Mouse (Mus musculus) hindbrain, embryonic 16.5 days (tissue): ENCODE data around the gene Ssbp3. TPM values are rescaled to one million over a fixed set of nuclear protein-coding genes. Genes with fewer than 3 reads are reported as not detected.

Source experiments
- ATAC-seq: fragments of 200-750 bp; cut with Nextera tagmentation; 2 replicates; pipeline ENCODE4 v1.8.0; 2017; ENCODE audit warnings: moderate TSS enrichment, moderate library complexity
- H3K27ac ChIP-seq: fragments of 300-500 bp; sonication (generic); 2 replicates; pipeline ENCODE4 v1.5.1; 2014; ENCODE audit warnings: low read depth, mild to moderate bottlenecking, control low read depth, low read length, moderate library complexity
- H3K27me3 ChIP-seq: fragments of 300-500 bp; sonication (generic); replicated peaks from 2 replicates; pipeline ENCODE4 v1.6.1; 2014; ENCODE audit warnings: low read length; ENCODE audit not compliant: control insufficient read depth, insufficient read depth
- H3K36me3 ChIP-seq: fragments of 300-500 bp; sonication (generic); 2 replicates; pipeline ENCODE4 v1.6.1; 2014; ENCODE audit warnings: mild to moderate bottlenecking, low read length, moderate library complexity, mixed read lengths; ENCODE audit not compliant: control insufficient read depth, insufficient read depth
- H3K4me1 ChIP-seq: fragments of 300-500 bp; sonication (generic); 2 replicates; pipeline ENCODE4 v1.6.1; 2014; ENCODE audit warnings: low read depth, low read length; ENCODE audit not compliant: control insufficient read depth, insufficient read depth
- H3K4me2 ChIP-seq: fragments of 300-500 bp; sonication (generic); 2 replicates; pipeline ENCODE4 v1.6.1; 2014; ENCODE audit warnings: mild to moderate bottlenecking, low read length, control low read depth, moderate library complexity
- H3K4me3 ChIP-seq: fragments of 300-500 bp; sonication (generic); 2 replicates; pipeline ENCODE4 v1.5.1; 2014; ENCODE audit warnings: mild to moderate bottlenecking, low read length, control low read depth, moderate library complexity
- H3K9ac ChIP-seq: fragments of 300-500 bp; sonication (generic); 2 replicates; pipeline ENCODE4 v1.6.1; 2014; ENCODE audit warnings: low read depth, mild to moderate bottlenecking, control low read depth, low read length, moderate library complexity
- H3K9me3 ChIP-seq: fragments of 300-500 bp; sonication (generic); 2 replicates; pipeline ENCODE4 v1.6.1; 2014; ENCODE audit warnings: mild to moderate bottlenecking, low read length, moderate library complexity; ENCODE audit not compliant: control insufficient read depth
- WGBS: fragments of 180-500 bp; shearing (Covaris S2); extraction: QIAGEN DNeasy Blood & Tissue Kit; methylation state at CpG from one replicate; pipeline ENCODE4 v1.1.7; 2014; 5-methylcytosine and 5-hydroxymethylcytosine counted together
- polyA plus RNA-seq: library from polyadenylated mRNA; unstranded; fragments of >200 nt; fragmentation: Nextera tagmentation; extraction: Ambion mirVana; gene quantifications from 2 replicates; pipeline ENCODE4 v1.2.1, GENCODE M21; 2015

Ssbp3 gene
- polyA plus RNA-seq, 1 experiment from 2014 or later, result 82.9 TPM

GRCm38 (mm10) chr4:106958561-106958960, 48.1 kb downstream of the Ssbp3 start:
- 85% methylated on average over 3 of the region's 3 CpGs for WGBS
- no peak overlapping the region for H3K4me3 ChIP-seq
- no peaks in the 10 kb centered on the region for H3K9me3 ChIP-seq
- H3K4me1 ChIP-seq, result peaks cover 54% of the 10 kb centered on the region
- no peak overlapping the region for H3K4me2 ChIP-seq
- no peak overlapping the region for H3K27ac ChIP-seq
- no peak overlapping the region for H3K9ac ChIP-seq
- H3K36me3 ChIP-seq, result no peaks in the 10 kb centered on the region
- no peak for ATAC-seq
- H3K27me3 ChIP-seq, result no peaks in the 10 kb centered on the region

GRCm38 (mm10) chr4:106959506-106960302, 49.2 kb downstream of the Ssbp3 start:
- H3K4me2 ChIP-seq, result no peak overlapping the region
- H3K27me3 ChIP-seq, result no peaks in the 10 kb centered on the region
- peak overlapping the region; percentile 23; the same call in 1 of the 2 replicates for H3K27ac ChIP-seq
- H3K9me3 ChIP-seq, result no peaks in the 10 kb centered on the region
- ATAC-seq, result peak; percentile 7; the same call in 1 of the 2 replicates
- no peaks in the 10 kb centered on the region for H3K36me3 ChIP-seq
- WGBS, result 54% methylated on average over 12 of the region's 12 CpGs
- H3K4me1 ChIP-seq, result peaks cover 44% of the 10 kb centered on the region
- H3K9ac ChIP-seq, result no peak overlapping the region; the same call in 1 of the 2 replicates
- H3K4me3 ChIP-seq, result no peak overlapping the region

GRCm38 (mm10) chr4:106960476-106960875, 50.0 kb downstream of the Ssbp3 start:
- Histone ChIP-seq H3K9ac (no peak overlapping the region), H3K4me3 (no peak overlapping the region), H3K4me2 (no peak overlapping the region), H3K9me3 (no peaks in the 10 kb centered on the region), H3K36me3 (no peaks in the 10 kb centered on the region), H3K4me1 (peaks cover 36% of the 10 kb centered on the region), H3K27ac (no peak overlapping the region), H3K27me3 (no peaks in the 10 kb centered on the region)
- WGBS, result 91% methylated on average over 2 of the region's 2 CpGs
- no peak for ATAC-seq

- Histone ChIP-seq H3K27me3 (no peaks in the 10 kb centered on the region), H3K4me1 (peaks cover 28% of the 10 kb centered on the region), H3K9ac (no peak overlapping the region), H3K4me2 (no peak overlapping the region), H3K36me3 (no peaks in the 10 kb centered on the region), H3K27ac (no peak overlapping the region), H3K4me3 (no peak overlapping the region), H3K9me3 (no peaks in the 10 kb centered on the region)
- ATAC-seq, result no peak
- 95% methylated on average over 1 of the region's 1 CpGs for WGBS
Measured at GRCm38 (mm10) chr4:106961321-106961720, 50.8 kb downstream of the Ssbp3 start.

- H3K9ac ChIP-seq, result no peak overlapping the region
- no peak for ATAC-seq
- H3K4me2 ChIP-seq, result no peak overlapping the region
- H3K36me3 ChIP-seq, result no peaks in the 10 kb centered on the region
- no peak overlapping the region for H3K27ac ChIP-seq
- whole genome bisulfite sequencing, result 66% methylated on average over 9 of the region's 9 CpGs
- H3K4me1 ChIP-seq, result peaks cover 14% of the 10 kb centered on the region
- no peaks in the 10 kb centered on the region for H3K9me3 ChIP-seq
- H3K4me3 ChIP-seq, result no peak overlapping the region
- no peaks in the 10 kb centered on the region for H3K27me3 ChIP-seq
Measured at GRCm38 (mm10) chr4:106964356-106964755, 53.9 kb downstream of the Ssbp3 start.

- no peak for ATAC-seq
- H3K4me3 ChIP-seq, result no peak overlapping the region
- H3K9me3 ChIP-seq, result no peaks in the 10 kb centered on the region
- H3K36me3 ChIP-seq, result no peaks in the 10 kb centered on the region
- 70% methylated on average over 10 of the region's 10 CpGs for WGBS
- no peak overlapping the region for H3K27ac ChIP-seq
- H3K27me3 ChIP-seq, result no peaks in the 10 kb centered on the region
- peaks cover 7% of the 10 kb centered on the region for H3K4me1 ChIP-seq
- no peak overlapping the region for H3K4me2 ChIP-seq
- H3K9ac ChIP-seq, result no peak overlapping the region
Measured at GRCm38 (mm10) chr4:106964996-106965395, 54.5 kb downstream of the Ssbp3 start.

GRCm38 (mm10) chr4:106966443-106966842, 55.9 kb downstream of the Ssbp3 start:
- no peaks in the 10 kb centered on the region for H3K27me3 ChIP-seq
- no peaks in the 10 kb centered on the region for H3K9me3 ChIP-seq
- H3K36me3 ChIP-seq, result no peaks in the 10 kb centered on the region
- no peak for ATAC-seq
- no peak overlapping the region for H3K9ac ChIP-seq
- no peak overlapping the region for H3K4me2 ChIP-seq
- WGBS, result 70% methylated on average over 3 of the region's 3 CpGs
- H3K4me1 ChIP-seq, result peaks cover 3% of the 10 kb centered on the region
- H3K27ac ChIP-seq, result no peak overlapping the region
- H3K4me3 ChIP-seq, result no peak overlapping the region

GRCm38 (mm10) chr4:106968910-106969309, 58.4 kb downstream of the Ssbp3 start:
- H3K4me3 ChIP-seq, result no peak overlapping the region
- no peak overlapping the region for H3K27ac ChIP-seq
- H3K27me3 ChIP-seq, result no peaks in the 10 kb centered on the region
- no peaks in the 10 kb centered on the region for H3K9me3 ChIP-seq
- ATAC-seq, result no peak
- no peak overlapping the region for H3K9ac ChIP-seq
- 69% methylated on average over 8 of the region's 8 CpGs for WGBS
- H3K36me3 ChIP-seq, result no peaks in the 10 kb centered on the region
- peaks cover 15% of the 10 kb centered on the region for H3K4me1 ChIP-seq
- no peak overlapping the region for H3K4me2 ChIP-seq

- Histone ChIP-seq H3K4me2 (no peak overlapping the region), H3K9ac (no peak overlapping the region), H3K27ac (no peak overlapping the region), H3K4me1 (peaks cover 22% of the 10 kb centered on the region), H3K4me3 (no peak overlapping the region), H3K36me3 (no peaks in the 10 kb centered on the region), H3K27me3 (no peaks in the 10 kb centered on the region), H3K9me3 (no peaks in the 10 kb centered on the region)
- ATAC-seq, result no peak
- WGBS, result 89% methylated on average over 7 of the region's 7 CpGs
Measured at GRCm38 (mm10) chr4:106970786-106971185, 60.3 kb downstream of the Ssbp3 start.
